Mouse (Mus musculus): ENCODE results near the gene Slc7a15. TPM values are rescaled to one million over a fixed set of nuclear protein-coding genes. Genes with fewer than 3 reads are reported as not detected.

Slc7a15 gene
- total and polyA plus RNA-seq, 2 experiments from 2014 or later = not detected

GRCm38 (mm10) chr12:8494675-8495074 lies 104.2 kb downstream of the Slc7a15 start:
- TF ChIP-seq CTCF (IDR thresholded peaks at IDR 0.05; ENCODE audit: low read depth) = no peak

GRCm38 (mm10) chr12:8493386-8493785 lies 105.5 kb downstream of the Slc7a15 start:
- Histone ChIP-seq H3K27me3 (ENCODE audit: insufficient read depth, low read length) (no peaks in the 10 kb centered on the region), H3K9ac (no peak overlapping the region), H3K4me1 (ENCODE audit: insufficient read depth) (peaks cover 13% of the 10 kb centered on the region; the same call in 1 of the 2 replicates), H3K4me2 (ENCODE audit: low read depth) (no peak overlapping the region), H3K9me3 (ENCODE audit: low read length) (no peaks in the 10 kb centered on the region), H3K4me3 (ENCODE audit: low read depth, low read length) (no peak overlapping the region), H3K27ac (ENCODE audit: low read depth, low read length) (no peak overlapping the region), H3K36me3 (ENCODE audit: insufficient read depth) (no peaks in the 10 kb centered on the region)
- WGBS = 57% methylated on average over 3 of the region's 3 CpGs
- no peak for ATAC-seq
- no peak for TF ChIP-seq CTCF (IDR thresholded peaks at IDR 0.05; ENCODE audit: low read depth)
- DNase-seq = no peak

More at GRCm38 (mm10) chr12:8494675-8495074, 104.2 kb downstream of the Slc7a15 start:
- ATAC-seq = no peak
- Histone ChIP-seq H3K9ac (no peak overlapping the region), H3K27ac (ENCODE audit: low read depth, low read length) (no peak overlapping the region), H3K36me3 (ENCODE audit: insufficient read depth) (no peaks in the 10 kb centered on the region), H3K4me2 (ENCODE audit: low read depth) (no peak overlapping the region), H3K9me3 (ENCODE audit: low read length) (no peaks in the 10 kb centered on the region), H3K27me3 (ENCODE audit: insufficient read depth, low read length) (no peaks in the 10 kb centered on the region), H3K4me1 (ENCODE audit: insufficient read depth) (peaks cover 13% of the 10 kb centered on the region; the same call in 1 of the 2 replicates), H3K4me3 (ENCODE audit: low read depth, low read length) (no peak overlapping the region)
- WGBS = 89% methylated on average over 3 of the region's 3 CpGs
- no peak for DNase-seq

- no peaks in the 10 kb centered on the region for H3K4me1 ChIP-seq (ENCODE audit: insufficient read depth)
- no peak overlapping the region for H3K27ac ChIP-seq (ENCODE audit: low read depth, low read length)
- H3K36me3 ChIP-seq (ENCODE audit: insufficient read depth) = no peaks in the 10 kb centered on the region
- no peaks in the 10 kb centered on the region for H3K27me3 ChIP-seq (ENCODE audit: insufficient read depth, low read length)
- H3K4me2 ChIP-seq (ENCODE audit: low read depth) = no peak overlapping the region
- DNase-seq (no peak), ATAC-seq (no peak)
- no peak overlapping the region for H3K9ac ChIP-seq
- no peak overlapping the region for H3K4me3 ChIP-seq (ENCODE audit: low read depth, low read length)
- no peaks in the 10 kb centered on the region for H3K9me3 ChIP-seq (ENCODE audit: low read length)
- no peak for TF ChIP-seq CTCF (IDR thresholded peaks at IDR 0.05; ENCODE audit: low read depth)
- WGBS = 30% methylated on average over 4 of the region's 4 CpGs
Measured at GRCm38 (mm10) chr12:8489098-8489497, 109.8 kb downstream of the Slc7a15 start.

- no peak overlapping the region for H3K4me2 ChIP-seq (ENCODE audit: low read depth)
- H3K9ac ChIP-seq = no peak overlapping the region
- H3K27me3 ChIP-seq (ENCODE audit: insufficient read depth, low read length) = no peaks in the 10 kb centered on the region
- no peak overlapping the region for H3K4me3 ChIP-seq (ENCODE audit: low read depth, low read length)
- H3K9me3 ChIP-seq (ENCODE audit: low read length) = no peaks in the 10 kb centered on the region
- 84% methylated on average over 4 of the region's 4 CpGs for WGBS
- no peaks in the 10 kb centered on the region for H3K36me3 ChIP-seq (ENCODE audit: insufficient read depth)
- ATAC-seq = no peak
- no peak for TF ChIP-seq CTCF (IDR thresholded peaks at IDR 0.05; ENCODE audit: low read depth)
- no peak overlapping the region for H3K27ac ChIP-seq (ENCODE audit: low read depth, low read length)
- H3K4me1 ChIP-seq (ENCODE audit: insufficient read depth) = no peaks in the 10 kb centered on the region
- DNase-seq = no peak
Measured at GRCm38 (mm10) chr12:8488652-8488980, 110.2 kb downstream of the Slc7a15 start.

- Histone ChIP-seq H3K4me1 (ENCODE audit: insufficient read depth) (no peaks in the 10 kb centered on the region), H3K4me2 (ENCODE audit: low read depth) (no peak overlapping the region), H3K9me3 (ENCODE audit: low read length) (no peaks in the 10 kb centered on the region), H3K27me3 (ENCODE audit: insufficient read depth, low read length) (no peaks in the 10 kb centered on the region), H3K36me3 (ENCODE audit: insufficient read depth) (no peaks in the 10 kb centered on the region), H3K27ac (ENCODE audit: low read depth, low read length) (no peak overlapping the region), H3K9ac (no peak overlapping the region), H3K4me3 (ENCODE audit: low read depth, low read length) (no peak overlapping the region)
- DNase-seq (no peak), ATAC-seq (no peak)
- no peak for TF ChIP-seq CTCF (IDR thresholded peaks at IDR 0.05; ENCODE audit: low read depth)
- WGBS = 60% methylated on average over 5 of the region's 5 CpGs
Measured at GRCm38 (mm10) chr12:8487959-8488651, 110.8 kb downstream of the Slc7a15 start.

- no peak for ATAC-seq
- no peak overlapping the region for H3K9ac ChIP-seq
Measured at GRCm38 (mm10) chr12:8487281-8487680, 111.6 kb downstream of the Slc7a15 start.

GRCm38 (mm10) chr12:8485247-8485646 lies 113.6 kb downstream of the Slc7a15 start:
- Histone ChIP-seq H3K27me3 (ENCODE audit: insufficient read depth, low read length) (no peaks in the 10 kb centered on the region), H3K36me3 (ENCODE audit: insufficient read depth) (no peaks in the 10 kb centered on the region), H3K4me3 (ENCODE audit: low read depth, low read length) (no peak overlapping the region), H3K9ac (no peak overlapping the region), H3K27ac (ENCODE audit: low read depth, low read length) (no peak overlapping the region), H3K4me2 (ENCODE audit: low read depth) (no peak overlapping the region), H3K4me1 (ENCODE audit: insufficient read depth) (no peaks in the 10 kb centered on the region), H3K9me3 (ENCODE audit: low read length) (no peaks in the 10 kb centered on the region)
- ATAC-seq = no peak
- no peak for DNase-seq
- no peak for TF ChIP-seq CTCF (IDR thresholded peaks at IDR 0.05; ENCODE audit: low read depth)
- WGBS = 85% methylated on average over 7 of the region's 7 CpGs

More at GRCm38 (mm10) chr12:8487281-8487680, 111.6 kb downstream of the Slc7a15 start:
- Histone ChIP-seq H3K4me2 (ENCODE audit: low read depth) (no peak overlapping the region), H3K36me3 (ENCODE audit: insufficient read depth) (no peaks in the 10 kb centered on the region), H3K27ac (ENCODE audit: low read depth, low read length) (no peak overlapping the region), H3K4me1 (ENCODE audit: insufficient read depth) (no peaks in the 10 kb centered on the region), H3K4me3 (ENCODE audit: low read depth, low read length) (no peak overlapping the region), H3K27me3 (ENCODE audit: insufficient read depth, low read length) (no peaks in the 10 kb centered on the region), H3K9me3 (ENCODE audit: low read length) (no peaks in the 10 kb centered on the region)
- DNase-seq = no peak
- 79% methylated on average over 1 of the region's 1 CpGs for WGBS
- no peak for TF ChIP-seq CTCF (IDR thresholded peaks at IDR 0.05; ENCODE audit: low read depth)
